19 mouse cellular contexts compared by ENCODE assay signal in genomic region chr19:8996601-8997000, GRCm38 (mm10). TPM values are rescaled to one million over a fixed set of nuclear protein-coding genes. Genes with fewer than 3 reads are reported as not detected.
DNase-seq lines count a peak whose midpoint lies in the region; ATAC-seq and TF ChIP-seq lines count a peak whose summit lies in the region.
"Had no signal": no experiment of that assay in that cellular context is flagged by ENCODE, and none has a peak within 500 bp of the region (broad histone marks: within the 10 kb centered on the region; RNA-seq: fewer than 3 reads in every experiment).

No protein-coding gene starts in this region.

- DNase-seq in kidney, postnatal 4 days: no peak
- DNase-seq in Muller cell, postnatal 12 days (ENCODE audit: inconsistent ontology term): peak; percentile 36
- no peak for DNase-seq in stomach, postnatal 0 days (ENCODE audit: low spot score)
- no peak for DNase-seq in B cell, adult 2 months
- no peak for DNase-seq in layer of hippocampus, adult 18-20 months (ENCODE audit: low spot score in 2 of 2)
- DNase-seq: cerebellum, adult 2 months; gastrocnemius, postnatal 14 days; heart, postnatal 14 days; kidney, adult 9 months; liver; lung, postnatal 10 days; right cerebral cortex, postnatal 14 days; thymus, adult 2 months had no signal

- TF ChIP-seq CTCF in embryonic fibroblast, embryonic 13.5 days (IDR thresholded peaks at IDR 0.05; ENCODE audit: borderline replicate concordance, insufficient read depth, low read length): 0 out of 2 replicates have a peak, but pooled peaks have one; percentile 8
- peak; percentile 47; the same call in 1 of the 2 replicates for TF ChIP-seq CTCF in stomach, postnatal 0 days (IDR thresholded peaks at IDR 0.05; ENCODE audit: low read depth)

- no peak for TF ChIP-seq EP300 in stomach, postnatal 0 days (optimal IDR thresholded peaks at IDR 0.05)

- ATAC-seq in kidney, embryonic 15.5 days (replicated peaks; ENCODE audit: low FRiP score): no peak
- no peak for ATAC-seq in stomach, postnatal 0 days (ENCODE audit: low FRiP score, low TSS enrichment)

- H3K4me3 ChIP-seq in kidney, embryonic 15.5 days (replicated peaks): no peak overlapping the region
- no peak overlapping the region for H3K4me3 ChIP-seq in embryonic fibroblast, embryonic 13.5 days (ENCODE audit: insufficient read depth, low read length)
- no peak overlapping the region for H3K4me3 ChIP-seq in stomach, postnatal 0 days (ENCODE audit: low read depth, low read length)
- H3K4me3 ChIP-seq: hindbrain, embryonic 15.5 days; layer of hippocampus, adult 2 months; midbrain, embryonic 10.5 days had no signal

- no peaks in the 10 kb centered on the region for H3K9me3 ChIP-seq in kidney, embryonic 15.5 days (replicated peaks)
- no peaks in the 10 kb centered on the region for H3K9me3 ChIP-seq in stomach, postnatal 0 days (ENCODE audit: control insufficient read depth, low read length)
- H3K9me3 ChIP-seq: G1E; hindbrain, embryonic 15.5 days; midbrain, embryonic 10.5 days had no signal

- 0 out of 2 replicates have a peak, but pooled peaks have one; percentile 12 for TF ChIP-seq POLR2A in embryonic fibroblast, embryonic 13.5 days (IDR thresholded peaks at IDR 0.05; ENCODE audit: low read depth, low read length)

- H3K36me3 ChIP-seq in kidney, embryonic 15.5 days: peaks cover 15% of the 10 kb centered on the region
- peaks cover 18% of the 10 kb centered on the region for H3K36me3 ChIP-seq in stomach, postnatal 0 days (ENCODE audit: control insufficient read depth, insufficient read depth, low read length)
- H3K36me3 ChIP-seq: hindbrain, embryonic 15.5 days; midbrain, embryonic 10.5 days had no signal

- H3K4me2 ChIP-seq in kidney, embryonic 15.5 days: no peak overlapping the region
- no peak overlapping the region for H3K4me2 ChIP-seq in stomach, postnatal 0 days (replicated peaks; ENCODE audit: low read depth)
- H3K4me2 ChIP-seq: hindbrain, embryonic 15.5 days had no signal

- 93% methylated on average over 6 of the region's 6 CpGs for WGBS in kidney, embryonic 15.5 days
- 79% methylated on average over 6 of the region's 6 CpGs for WGBS in stomach, postnatal 0 days

- H3K4me1 ChIP-seq in kidney, embryonic 15.5 days: peaks cover 45% of the 10 kb centered on the region
- H3K4me1 ChIP-seq in embryonic fibroblast, embryonic 13.5 days (ENCODE audit: control insufficient read depth, insufficient read depth, low read length): peaks cover 39% of the 10 kb centered on the region
- H3K4me1 ChIP-seq in stomach, postnatal 0 days (replicated peaks; ENCODE audit: control insufficient read depth, insufficient read depth): peaks cover 33% of the 10 kb centered on the region

- no peak overlapping the region for H3K9ac ChIP-seq in kidney, embryonic 15.5 days
- H3K9ac ChIP-seq in stomach, postnatal 0 days (ENCODE audit: low read length): no peak overlapping the region
- H3K9ac ChIP-seq: hindbrain, embryonic 15.5 days had no signal

- 0 out of 2 replicates have a peak overlapping the region, but pooled peaks have one; percentile 72 for H3K27ac ChIP-seq in kidney, embryonic 15.5 days
- peak overlapping the region; percentile 92 for H3K27ac ChIP-seq in embryonic fibroblast, embryonic 13.5 days (ENCODE audit: insufficient read depth, low read length)
- peak overlapping the region; percentile 91 for H3K27ac ChIP-seq in stomach, postnatal 0 days (replicated peaks)
- H3K27ac ChIP-seq: hindbrain, embryonic 15.5 days; layer of hippocampus, adult 2 months; midbrain, embryonic 10.5 days had no signal

- no peaks in the 10 kb centered on the region for H3K27me3 ChIP-seq in kidney, embryonic 15.5 days
- H3K27me3 ChIP-seq in stomach, postnatal 0 days (ENCODE audit: control insufficient read depth, insufficient read depth, low read length): no peaks in the 10 kb centered on the region
- H3K27me3 ChIP-seq: hindbrain, embryonic 15.5 days had no signal

RNA-seq across cellular contexts. Expression of gene Ahnak, which starts 7.5 kb away (rescaled TPM):
- polyA plus RNA-seq in kidney, embryonic 15.5 days (2015; fragmentation: Nextera tagmentation; extraction: Ambion mirVana): 17.3 and 18.2 TPM in 2 replicates
- polyA plus RNA-seq in embryonic fibroblast, embryonic 13.5 days (2011; ENCODE audit: insufficient read length, low read depth, missing spikeins): 559 and 687 TPM in 2 replicates
- polyA plus RNA-seq in stomach, postnatal 0 days (2015; fragmentation: Nextera tagmentation; extraction: Ambion mirVana): 86.6 and 103 TPM in 2 replicates
- total RNA-seq in layer of hippocampus, adult 18-20 months (2021): 10 to 100 TPM; 18.1 to 19.9 TPM

RNA-seq across cellular contexts. Expression of gene Eef1g, which starts 29.8 kb away (rescaled TPM):
- 467 and 476 TPM in 2 replicates for polyA plus RNA-seq in kidney, embryonic 15.5 days (2015; fragmentation: Nextera tagmentation; extraction: Ambion mirVana)
- polyA plus RNA-seq in embryonic fibroblast, embryonic 13.5 days (2011; ENCODE audit: insufficient read length, low read depth, missing spikeins): 882 and 905 TPM in 2 replicates
- polyA plus RNA-seq in stomach, postnatal 0 days (2015; fragmentation: Nextera tagmentation; extraction: Ambion mirVana): 240 and 247 TPM in 2 replicates
- 100 to 1,000 TPM; 257 to 269 TPM for total RNA-seq in layer of hippocampus, adult 18-20 months (2021)

RNA-seq across cellular contexts. Expression of gene Tut1, which starts 43.0 kb away (rescaled TPM):
- 32.9 and 33.5 TPM in 2 replicates for polyA plus RNA-seq in kidney, embryonic 15.5 days (2015; fragmentation: Nextera tagmentation; extraction: Ambion mirVana)
- 16.8 and 19.7 TPM in 2 replicates for polyA plus RNA-seq in embryonic fibroblast, embryonic 13.5 days (2011; ENCODE audit: insufficient read length, low read depth, missing spikeins)
- 14.9 and 15.8 TPM in 2 replicates for polyA plus RNA-seq in stomach, postnatal 0 days (2015; fragmentation: Nextera tagmentation; extraction: Ambion mirVana)
- total RNA-seq in layer of hippocampus, adult 18-20 months (2021): 10 to 100 TPM; 21.9 to 22.5 TPM

RNA-seq across cellular contexts. Expression of gene Mta2, which starts 54.9 kb away (rescaled TPM):
- polyA plus RNA-seq in kidney, embryonic 15.5 days (2015; fragmentation: Nextera tagmentation; extraction: Ambion mirVana): 166 and 168 TPM in 2 replicates
- polyA plus RNA-seq in embryonic fibroblast, embryonic 13.5 days (2011; ENCODE audit: insufficient read length, low read depth, missing spikeins): 101 and 102 TPM in 2 replicates
- 68.0 and 69.3 TPM in 2 replicates for polyA plus RNA-seq in stomach, postnatal 0 days (2015; fragmentation: Nextera tagmentation; extraction: Ambion mirVana)
- 10 to 100 TPM; 51.6 to 53.4 TPM for total RNA-seq in layer of hippocampus, adult 18-20 months (2021)
